Mouse (Mus musculus): ENCODE data around the gene Timm9.

DNA sequence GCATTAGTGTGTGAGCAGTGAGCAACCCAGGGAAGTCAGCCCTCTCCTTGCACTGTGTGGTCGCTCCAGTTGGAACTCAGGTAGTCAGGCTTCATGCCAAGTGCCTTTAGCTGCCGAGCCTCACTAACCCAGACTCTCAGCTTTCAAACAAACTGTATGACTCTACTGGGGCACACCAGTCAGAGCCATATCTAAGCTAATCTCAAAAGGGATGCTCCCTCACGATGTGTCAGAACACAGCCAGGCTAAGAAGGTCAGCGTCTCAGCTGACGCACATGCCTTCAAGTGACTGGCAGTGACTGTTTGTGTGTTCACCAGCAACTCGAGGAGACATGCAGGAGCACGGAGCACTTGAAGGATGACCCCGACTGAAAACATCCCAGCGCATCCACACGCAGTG lies 13.8 kb downstream of the Timm9 start:
- TF ChIP-seq CTCF (IDR thresholded peaks at IDR 0.05; ENCODE audit: low read depth) (no peak), EP300 (optimal IDR thresholded peaks at IDR 0.05) (no peak)

Data from stomach, postnatal 0 days (tissue).